Mouse (Mus musculus) ES-Bruce4 (cell line): ENCODE measurements around the gene Nos1ap.

Experiments
- CTCF ChIP-seq: IDR thresholded peaks from one replicate; pipeline ENCODE4 v1.8.1; 2011; ENCODE audit warnings: low read depth, low read length
- EP300 ChIP-seq: IDR thresholded peaks from 2 replicates; pipeline ENCODE4 v1.6.1; 2011; ENCODE audit warnings: low read depth, low read length; ENCODE audit not compliant: insufficient read depth

- no peak for TF ChIP-seq CTCF
- no peak for TF ChIP-seq EP300
These were observed 206.1 kb downstream of the Nos1ap start for GRCm38 (mm10) chr1:170383530-170383929.
